Mouse (Mus musculus) G1E (cell line): Measurements from ENCODE around the gene Asb18. TPM values are rescaled to one million over a fixed set of nuclear protein-coding genes. Genes with fewer than 3 reads are reported as not detected.

Experiments used
- ATAC-seq: 2 replicates; pipeline ENCODE4 v1.8.0; 2016; ENCODE audit warnings: mild to moderate bottlenecking; ENCODE audit not compliant: insufficient number of reproducible peaks, poor library complexity, low FRiP score, severe bottlenecking; ENCODE audit errors: extremely low read depth
- DNase-seq: peaks from one replicate; pipeline ENCODE4 v3.0.0; 2012; ENCODE audit warnings: low spot score
- H3K27me3 ChIP-seq: 2 replicates; pipeline ENCODE4 v1.6.1; 2012; ENCODE audit warnings: mild to moderate bottlenecking, low read length, inconsistent platforms; ENCODE audit not compliant: insufficient read depth
- H3K36me3 ChIP-seq: replicated peaks from 2 replicates; pipeline ENCODE3; 2012; ENCODE audit warnings: mild to moderate bottlenecking, inconsistent platforms
- H3K4me1 ChIP-seq: 2 replicates; pipeline ENCODE4 v1.6.1; 2012; ENCODE audit warnings: low read depth, low read length, inconsistent platforms, mixed read lengths; ENCODE audit not compliant: insufficient read depth
- H3K4me3 ChIP-seq: 2 replicates; pipeline ENCODE4 v1.5.1; 2012; ENCODE audit warnings: low read depth, mild to moderate bottlenecking, inconsistent platforms, low read length, moderate library complexity, mixed read lengths
- H3K9me3 ChIP-seq: replicated peaks from 2 replicates; pipeline ENCODE4 v1.6.1; 2012; ENCODE audit warnings: inconsistent platforms
- CTCF ChIP-seq: IDR thresholded peaks from 2 replicates; pipeline ENCODE4 v1.5.1; 2012; ENCODE audit warnings: low read depth, low read length, inconsistent platforms, mixed read lengths
- GATA1 ChIP-seq: IDR thresholded peaks from 2 replicates; pipeline ENCODE4 v1.6.1; 2012; ENCODE audit warnings: borderline replicate concordance, low read length, inconsistent platforms, mixed read lengths
- GATA2 ChIP-seq: IDR thresholded peaks from 2 replicates; pipeline ENCODE4 v1.6.1; 2012; ENCODE audit warnings: low read depth, low read length, inconsistent platforms, borderline replicate concordance
- POLR2AphosphoS5 ChIP-seq: IDR thresholded peaks from 2 replicates; pipeline ENCODE4 v1.6.1; 2012; ENCODE audit warnings: low read depth, low read length, inconsistent platforms; ENCODE audit not compliant: insufficient replicate concordance
- TAL1 ChIP-seq: conservative IDR thresholded peaks from 2 replicates; pipeline ENCODE4 v1.6.1; 2012; ENCODE audit warnings: low read depth, low read length, inconsistent platforms, mixed read lengths
- polyA plus RNA-seq: library from polyadenylated mRNA; stranded (reverse); fragments of >175 nt; gene quantifications from 2 replicates; pipeline ENCODE4 v1.2.3, GENCODE M21; 2012
- total RNA-seq, 2 experiments: library from RNA; stranded (forward) in 1 of 2; stranded (reverse) in 1 of 2; fragments of 200-1000 nt in 1 of 2; fragments of >200 nt in 1 of 2; fragmentation: Nextera tagmentation in 1 of 2; gene quantifications; 2 replicates each; pipeline ENCODE4 v1.2.3; 2014 to 2017

Asb18 gene
- total and polyA plus RNA-seq, 3 experiments: 0.05 TPM; not detected in 2

DNA sequence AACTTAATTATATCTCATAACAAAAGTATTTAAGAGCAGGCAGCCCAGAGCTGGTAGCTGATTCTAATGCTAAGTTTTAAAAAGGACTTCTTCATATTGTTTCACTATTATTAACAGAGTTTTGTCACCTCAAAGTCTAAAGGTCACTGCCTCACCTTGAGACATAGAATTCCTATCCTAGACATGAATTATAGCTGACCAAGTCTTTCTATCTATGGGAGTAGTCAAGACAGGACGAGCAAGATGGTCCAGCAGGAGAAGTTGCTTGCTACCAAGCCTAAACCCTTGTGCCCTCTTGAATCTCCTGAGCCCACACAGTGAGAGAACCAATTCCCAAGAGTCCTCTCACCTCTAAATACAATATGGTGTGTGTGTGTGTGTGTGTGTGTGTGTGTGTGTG, 111.8 kb downstream of the Asb18 start:
- H3K36me3 ChIP-seq: no peaks in the 10 kb centered on the region
- peaks cover 84% of the 10 kb centered on the region for H3K9me3 ChIP-seq
- no peaks in the 10 kb centered on the region; the same call in 1 of the 2 replicates for H3K27me3 ChIP-seq
- no peaks in the 10 kb centered on the region for H3K4me1 ChIP-seq
- ATAC-seq (no peak), DNase-seq (no peak)
- H3K4me3 ChIP-seq: no peak overlapping the region
- no peak for TF ChIP-seq GATA2
- no peak for TF ChIP-seq GATA1
- no peak for TF ChIP-seq CTCF
- no peak for TF ChIP-seq POLR2AphosphoS5
- TF ChIP-seq TAL1: no peak

- no peak overlapping the region for H3K4me3 ChIP-seq
- H3K27me3 ChIP-seq: no peaks in the 10 kb centered on the region; the same call in 1 of the 2 replicates
- H3K36me3 ChIP-seq: no peaks in the 10 kb centered on the region
- TF ChIP-seq GATA1 (no peak), TAL1 (no peak), CTCF (no peak), GATA2 (no peak), POLR2AphosphoS5 (no peak)
- no peaks in the 10 kb centered on the region for H3K4me1 ChIP-seq
- DNase-seq (no peak), ATAC-seq (no peak)
- peaks cover 85% of the 10 kb centered on the region for H3K9me3 ChIP-seq
Measured at GRCm38 (mm10) chr1:89902236-89902635, 112.2 kb downstream of the Asb18 start.

DNA sequence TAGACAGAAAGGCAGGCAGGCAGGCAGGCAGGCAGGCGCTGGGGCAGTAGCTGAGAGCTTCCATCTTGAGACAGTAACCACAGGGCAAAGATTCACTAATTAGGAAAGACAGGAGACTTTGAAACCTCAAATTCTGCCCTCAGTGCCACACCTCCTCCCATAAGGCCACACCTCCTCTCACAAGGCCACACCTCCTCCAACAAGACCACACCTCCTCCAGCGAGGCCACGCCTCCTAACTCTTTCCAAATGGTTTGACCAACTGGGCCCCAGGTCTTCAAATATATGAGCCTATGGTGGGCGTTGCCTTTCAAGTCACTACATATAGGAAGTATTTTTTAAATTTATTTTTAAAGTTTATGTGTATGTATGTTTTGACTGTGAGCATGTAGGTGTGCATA, 113.1 kb downstream of the Asb18 start:
- DNase-seq (no peak), ATAC-seq (no peak)
- Histone ChIP-seq H3K36me3 (no peaks in the 10 kb centered on the region), H3K4me3 (no peak overlapping the region), H3K27me3 (no peaks in the 10 kb centered on the region; the same call in 1 of the 2 replicates), H3K9me3 (peaks cover 86% of the 10 kb centered on the region), H3K4me1 (no peaks in the 10 kb centered on the region)
- TF ChIP-seq GATA1 (no peak), TAL1 (no peak), GATA2 (no peak), POLR2AphosphoS5 (no peak), CTCF (no peak)

Other genes with a start within 250 kb of the Asb18 start
- not detected in 2 replicates for gene Gbx2, start 83.5 kb downstream of the Asb18 start, total RNA-seq (2014; fragmentation: Nextera tagmentation)
- gene Gbx2, start 83.5 kb downstream of the Asb18 start, total RNA-seq (2017): 0.27 TPM in 1 of 2 replicates, not detected in the other
- gene Gbx2, start 83.5 kb downstream of the Asb18 start, polyA plus RNA-seq: not detected in 2 replicates
- not detected in 2 replicates for gene Iqca, start 138.7 kb upstream of the Asb18 start, total RNA-seq (2014; fragmentation: Nextera tagmentation)
- 0.27 TPM in 1 of 2 replicates, not detected in the other for gene Iqca, start 138.7 kb upstream of the Asb18 start, total RNA-seq (2017)
- gene Iqca, start 138.7 kb upstream of the Asb18 start, polyA plus RNA-seq: not detected in 2 replicates
- gene Ackr3, start 189.3 kb upstream of the Asb18 start, total RNA-seq (2014; fragmentation: Nextera tagmentation): not detected in 2 replicates
- 0.06 and 0.11 TPM in 2 replicates for gene Ackr3, start 189.3 kb upstream of the Asb18 start, total RNA-seq (2017)
- not detected in 2 replicates for gene Ackr3, start 189.3 kb upstream of the Asb18 start, polyA plus RNA-seq